Mouse (Mus musculus) G1E (cell line): ENCODE measurements around the gene Npr3.

Experiments used
- CTCF ChIP-seq: IDR thresholded peaks from 2 replicates; pipeline ENCODE4 v1.5.1; 2012; ENCODE audit warnings: low read depth, low read length, inconsistent platforms, mixed read lengths
- GATA1 ChIP-seq: IDR thresholded peaks from 2 replicates; pipeline ENCODE4 v1.6.1; 2012; ENCODE audit warnings: borderline replicate concordance, low read length, inconsistent platforms, mixed read lengths
- POLR2AphosphoS5 ChIP-seq: IDR thresholded peaks from 2 replicates; pipeline ENCODE4 v1.6.1; 2012; ENCODE audit warnings: low read depth, low read length, inconsistent platforms; ENCODE audit not compliant: insufficient replicate concordance

DNA sequence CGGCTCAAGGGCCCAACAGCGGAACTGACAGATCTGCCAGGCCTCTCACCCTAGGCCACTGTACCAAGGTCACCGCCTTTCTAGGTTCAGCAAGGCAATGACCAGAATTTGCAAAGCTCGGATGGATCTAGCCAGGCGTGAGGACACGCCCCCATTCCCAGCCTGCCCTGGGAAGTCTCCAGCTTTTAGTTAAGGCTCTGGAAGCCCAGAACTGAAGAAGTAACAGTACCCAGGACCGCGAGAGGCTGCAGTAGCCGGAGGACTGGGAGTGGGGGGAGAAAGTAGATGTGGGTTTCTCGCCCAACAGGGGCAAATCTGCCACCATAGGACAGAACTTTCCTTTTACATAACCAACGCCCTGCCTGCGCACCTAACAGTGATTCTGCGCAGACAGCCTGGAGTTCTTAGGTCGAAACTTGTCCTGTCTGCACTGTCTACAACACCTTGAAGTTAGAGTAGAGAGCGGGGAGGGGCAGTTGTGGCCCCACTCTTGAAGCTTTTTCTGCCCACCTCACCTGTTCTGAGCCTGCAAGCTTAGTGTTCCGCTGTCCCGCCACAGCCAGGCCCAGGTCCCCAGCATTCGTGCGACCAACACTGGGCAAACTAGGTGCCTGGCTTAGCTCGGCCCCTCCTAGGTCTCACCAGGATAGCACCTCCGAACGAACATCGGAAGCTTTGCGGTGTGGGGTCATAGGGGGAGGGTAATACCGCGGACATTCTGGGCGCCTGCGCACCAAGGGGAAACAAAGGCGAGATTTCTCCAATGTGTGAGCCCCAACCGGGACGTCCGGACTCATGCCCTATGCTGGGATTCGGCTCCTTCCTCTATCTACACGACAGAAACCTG lies 3.7 kb downstream of the Npr3 start:
- TF ChIP-seq CTCF (no peak), GATA1 (no peak), POLR2AphosphoS5 (no peak)
